Mouse (Mus musculus) ovary, postnatal 10 days (tissue): ENCODE measurements at regions not wholly inside any gene's neighbourhood (a gene's known extent, or its start where the extent isn't known, plus 50 kb on each side); places are given as distances from the start of the nearest gene placed in this dataset.

Source experiments
- DNase-seq: peaks from one replicate; pipeline ENCODE4 v3.0.0; 2022; ENCODE audit warnings: low spot score

GRCm38 (mm10) chr1:35786668-35787213 is 281.5 kb upstream of the Hs6st1 start:
- DNase-seq, result no peak

- DNase-seq, result no peak
Observed at GRCm38 (mm10) chr1:35797064-35797463, 271.1 kb upstream of the Hs6st1 start.

GRCm38 (mm10) chr1:35797526-35797925 is 270.7 kb upstream of the Hs6st1 start:
- DNase-seq, result no peak

- DNase-seq, result no peak
Observed at GRCm38 (mm10) chr1:35805546-35805945, 262.7 kb upstream of the Hs6st1 start.

- DNase-seq, result no peak
Observed at GRCm38 (mm10) chr1:35806329-35806728, 261.9 kb upstream of the Hs6st1 start.

GRCm38 (mm10) chr1:35806731-35807130 is 261.5 kb upstream of the Hs6st1 start:
- DNase-seq, result no peak

GRCm38 (mm10) chr1:35808894-35809293 is 259.3 kb upstream of the Hs6st1 start:
- no peak for DNase-seq

- no peak for DNase-seq
Observed at GRCm38 (mm10) chr1:35809341-35809740, 258.9 kb upstream of the Hs6st1 start.

- no peak for DNase-seq
Observed at GRCm38 (mm10) chr1:35810571-35811342, 257.4 kb upstream of the Hs6st1 start.

- DNase-seq, result no peak
Observed at GRCm38 (mm10) chr1:35811380-35811779, 256.8 kb upstream of the Hs6st1 start.

- DNase-seq, result no peak
Observed at GRCm38 (mm10) chr1:35811795-35812194, 256.4 kb upstream of the Hs6st1 start.

GRCm38 (mm10) chr1:35813625-35814024 is 254.6 kb upstream of the Hs6st1 start:
- no peak for DNase-seq

GRCm38 (mm10) chr1:35814207-35814606 is 254.0 kb upstream of the Hs6st1 start:
- DNase-seq, result no peak

- DNase-seq, result no peak
Observed at GRCm38 (mm10) chr1:35814751-35815150, 253.4 kb upstream of the Hs6st1 start.

- no peak for DNase-seq
Observed at GRCm38 (mm10) chr1:35821791-35822190, 246.4 kb upstream of the Hs6st1 start.

GRCm38 (mm10) chr1:35822376-35823202 is 245.6 kb upstream of the Hs6st1 start:
- no peak for DNase-seq

- DNase-seq, result no peak
Observed at GRCm38 (mm10) chr1:35823496-35823895, 244.7 kb upstream of the Hs6st1 start.

GRCm38 (mm10) chr1:35823981-35824880 is 244.0 kb upstream of the Hs6st1 start:
- no peak for DNase-seq

GRCm38 (mm10) chr1:35825531-35825966 is 242.7 kb upstream of the Hs6st1 start:
- DNase-seq, result no peak

GRCm38 (mm10) chr1:35826575-35827114 is 241.6 kb upstream of the Hs6st1 start:
- DNase-seq, result no peak

- DNase-seq, result no peak
Observed at GRCm38 (mm10) chr1:35827471-35827870, 240.7 kb upstream of the Hs6st1 start.

- no peak for DNase-seq
Observed at GRCm38 (mm10) chr1:35834180-35834579, 234.0 kb upstream of the Hs6st1 start.
